Mouse (Mus musculus) thymus, postnatal 4 days (tissue): ENCODE data around the gene Gm44596.
A peak's percentile ranks its signal among the peaks of the same experiment; 100 is the strongest.

ENCODE experiments used
- DNase-seq: peaks from one replicate; pipeline ENCODE4 v3.0.0; 2021

The Gm44596 gene

GRCm38 (mm10) chr6:128432356-128432915 lies 57.1 kb downstream of the Gm44596 start:
- DNase-seq, result no peak

GRCm38 (mm10) chr6:128433566-128433965 lies 58.3 kb downstream of the Gm44596 start:
- no peak for DNase-seq

- no peak for DNase-seq
These were observed 60.2 kb downstream of the Gm44596 start for GRCm38 (mm10) chr6:128435474-128435873.

GRCm38 (mm10) chr6:128436356-128437005 lies 61.2 kb downstream of the Gm44596 start:
- no peak for DNase-seq

- DNase-seq, result no peak
These were observed 62.0 kb downstream of the Gm44596 start for GRCm38 (mm10) chr6:128437288-128437687.

DNA sequence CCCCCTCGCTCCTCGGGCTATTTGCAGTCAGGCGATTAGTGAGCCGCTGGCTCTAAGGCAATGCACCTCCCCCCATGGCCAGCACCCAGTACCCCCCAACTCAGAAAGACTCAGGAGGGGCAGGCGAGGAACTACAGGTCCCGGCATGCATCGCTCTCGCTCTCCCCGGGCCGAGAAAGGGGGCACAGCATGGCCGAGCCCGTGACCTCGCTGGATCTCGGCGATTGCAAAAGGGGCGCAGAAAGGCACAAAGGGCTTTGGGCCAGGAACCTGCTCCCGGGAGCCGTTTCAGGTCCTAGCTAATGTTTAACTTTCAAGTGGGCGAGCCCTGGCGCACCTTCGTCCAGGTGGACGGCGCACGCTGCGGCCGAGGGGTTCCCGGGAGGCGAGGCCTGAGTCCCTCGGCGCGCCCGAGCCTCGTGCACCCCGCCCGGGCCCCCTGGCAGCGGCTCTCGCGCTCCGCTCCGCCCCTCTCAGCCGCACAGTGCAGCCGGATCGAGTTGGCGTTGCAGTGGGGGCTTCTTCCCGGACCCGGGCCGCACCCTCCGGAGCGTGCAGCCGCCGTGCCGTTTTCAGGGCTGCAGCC lies 62.5 kb downstream of the Gm44596 start:
- DNase-seq, result peak; percentile 81

DNA sequence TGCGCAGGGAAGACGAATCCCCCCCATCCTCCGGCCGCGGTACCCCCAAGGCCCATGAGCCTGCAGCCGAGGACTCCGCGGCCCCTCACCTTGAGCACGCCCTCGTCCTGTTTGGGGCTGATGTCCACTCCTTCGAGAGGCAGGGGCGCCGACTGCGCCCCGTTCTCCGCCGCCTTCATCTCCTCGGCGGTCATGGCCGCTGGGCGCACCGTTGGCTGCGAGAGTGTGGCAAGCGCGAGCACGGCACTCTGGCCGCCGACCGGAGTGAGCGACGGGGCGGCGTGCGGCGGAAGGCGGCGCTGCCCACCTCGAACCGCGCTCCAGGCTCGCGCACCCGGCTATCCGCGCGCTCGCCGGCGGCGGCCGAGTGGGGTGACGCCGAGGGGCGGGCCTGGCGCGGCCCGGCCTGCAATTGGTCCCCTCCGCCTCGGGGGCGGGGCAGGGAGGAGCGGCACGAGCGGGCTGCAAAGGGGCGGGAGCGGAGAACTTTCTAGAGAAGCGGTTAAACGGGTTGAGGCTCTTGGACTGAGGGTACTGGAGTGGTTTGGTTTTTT lies 63.1 kb downstream of the Gm44596 start, which contains the start of gene Fkbp4:
Gene Fkbp4 (minus strand): TSS at position 361 of the 554 bp plus-strand sequence.
- peak; percentile 95 for DNase-seq

DNA sequence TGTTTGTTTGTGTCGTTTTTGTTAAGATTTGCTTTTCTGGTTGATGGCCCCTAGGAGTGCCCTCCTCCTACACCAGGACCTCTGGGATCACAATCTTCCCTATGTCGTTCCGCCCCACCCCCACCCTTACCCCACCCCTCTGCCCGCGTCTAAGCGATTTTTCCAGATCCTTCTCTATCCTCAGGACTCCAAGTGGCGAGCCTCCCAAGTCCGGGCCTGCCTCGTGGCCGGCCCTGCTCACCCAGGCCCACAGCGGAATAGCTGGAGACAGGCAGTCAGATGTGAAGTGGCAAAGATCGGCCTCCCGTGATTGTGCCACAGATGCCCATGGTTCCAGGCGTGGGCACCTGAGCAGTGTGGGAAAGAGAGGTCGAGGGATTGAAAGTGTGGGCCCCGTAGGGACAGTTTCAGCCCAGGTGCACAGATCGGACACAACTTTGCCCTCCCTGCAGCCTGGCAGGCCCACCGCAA lies 63.6 kb downstream of the Gm44596 start:
- peak; percentile 34 for DNase-seq

- no peak for DNase-seq
These were observed 64.9 kb downstream of the Gm44596 start for GRCm38 (mm10) chr6:128440238-128440637.

GRCm38 (mm10) chr6:128445761-128446535 lies 70.6 kb downstream of the Gm44596 start:
- DNase-seq, result peak; percentile 41

GRCm38 (mm10) chr6:128447063-128447462 lies 71.8 kb downstream of the Gm44596 start:
- DNase-seq, result no peak

DNA sequence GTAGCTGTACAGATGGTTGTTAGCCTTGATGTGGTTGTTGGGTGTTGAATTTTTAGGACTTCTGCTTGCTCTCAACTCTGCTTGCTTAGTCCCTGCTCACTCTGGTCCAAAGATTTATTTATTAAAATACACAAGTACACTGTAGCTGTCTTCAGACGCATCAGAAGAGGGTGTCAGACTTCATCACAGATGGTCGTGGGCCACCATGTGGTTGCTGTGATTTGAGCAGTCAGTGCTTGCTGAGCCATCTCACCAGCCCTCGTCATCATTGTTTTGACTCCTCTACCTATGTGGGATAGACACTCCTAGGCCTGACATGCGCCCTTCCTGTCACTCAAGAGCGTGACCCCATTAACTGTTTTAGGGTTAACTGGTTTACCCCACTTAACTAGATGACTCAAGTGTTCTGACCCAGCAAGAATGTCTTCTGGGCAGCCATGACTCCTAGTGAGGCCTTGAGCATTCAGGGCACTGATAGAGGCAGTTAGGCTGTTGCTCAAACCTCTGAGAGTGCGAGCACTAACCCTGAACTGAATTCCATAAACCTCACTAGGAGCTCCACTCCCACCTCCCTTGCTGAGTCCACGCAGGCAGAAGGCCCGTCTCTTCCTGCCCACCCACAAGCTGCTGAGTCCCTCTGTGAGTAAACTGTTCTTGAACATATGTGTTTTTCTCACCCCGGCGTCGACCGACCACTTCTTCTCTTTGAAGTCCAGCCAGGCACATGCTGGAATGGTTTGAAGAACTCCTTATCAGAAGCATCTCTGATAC lies 80.7 kb downstream of the Gm44596 start:
- DNase-seq, result no peak
